In the genomic region with DNA sequence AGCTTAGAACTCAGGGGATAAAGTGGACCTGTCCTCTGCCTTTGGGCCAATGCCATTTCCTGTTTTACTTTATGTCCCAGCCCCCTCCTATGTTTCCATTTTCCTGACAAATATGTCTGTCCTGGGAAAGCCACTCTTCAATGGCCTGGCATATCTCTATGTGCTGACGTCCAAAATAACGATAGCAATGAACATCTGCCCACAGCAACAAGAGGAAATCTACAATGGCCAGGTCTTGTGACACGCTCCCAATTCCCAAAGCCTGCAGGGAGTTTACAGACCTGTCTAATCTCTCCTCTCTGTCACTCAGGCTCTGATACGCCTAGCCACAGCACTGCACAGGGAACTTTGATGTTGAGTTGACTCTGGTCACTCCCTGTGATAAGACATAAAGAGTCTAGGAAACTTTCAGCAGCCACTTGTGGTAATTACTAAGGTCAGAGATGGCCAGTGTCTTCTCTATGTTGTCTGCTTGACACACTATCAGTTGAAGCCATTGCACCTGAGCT, we compare ENCODE assay signal across 18 mouse cellular contexts.
A peak's percentile ranks its signal among the peaks of the same experiment; 100 is the strongest.
DNase-seq lines count a peak whose midpoint lies in the region; ATAC-seq and TF ChIP-seq lines count a peak whose summit lies in the region.
"Had no signal": no experiment of that assay in that cellular context is flagged by ENCODE, and none has a peak within 500 bp of the region (broad histone marks: within the 10 kb centered on the region; RNA-seq: fewer than 3 reads in every experiment).

No protein-coding gene starts in this region.

- WGBS in heart, adult 2 months, result 20% methylated on average over 4 of the region's 4 CpGs
- WGBS in kidney, adult 2 months, result 75% methylated on average over 4 of the region's 4 CpGs
- 84% methylated on average over 4 of the region's 4 CpGs for WGBS in midbrain, embryonic 16.5 days

- no peaks in the 10 kb centered on the region for H3K79me2 ChIP-seq in heart, adult 2 months (replicated peaks; ENCODE audit: control insufficient read depth, insufficient read depth, low read length)

- intact Hi-C loops in heart, adult 2 months (cut with DNase I), result loop anchor here (5.0 kb wide), 1 partner anchor 168 kb away; no protein-coding TSS in a partner anchor

- H3K9me3 ChIP-seq in midbrain, embryonic 16.5 days (replicated peaks; ENCODE audit: control insufficient read depth, low read length, poor library complexity, severe bottlenecking), result no peaks in the 10 kb centered on the region
- H3K9me3 ChIP-seq: forebrain, embryonic 12.5 days; limb, embryonic 13.5 days had no signal

- no peak overlapping the region for H3K4me3 ChIP-seq in heart, adult 2 months
- no peak overlapping the region for H3K4me3 ChIP-seq in kidney, adult 2 months (ENCODE audit: insufficient read depth, low read depth, low read length)
- no peak overlapping the region for H3K4me3 ChIP-seq in midbrain, embryonic 16.5 days (ENCODE audit: low read depth, low read length)
- H3K4me3 ChIP-seq: forebrain, embryonic 12.5 days; layer of hippocampus, adult 2 months; limb, embryonic 13.5 days had no signal

- no peak for ATAC-seq in midbrain, embryonic 16.5 days
- ATAC-seq: hindbrain, embryonic 16.5 days; intestine, postnatal 0 days had no signal

- H3K27me3 ChIP-seq in heart, adult 2 months (ENCODE audit: control insufficient read depth, insufficient read depth, low read length), result no peaks in the 10 kb centered on the region
- H3K27me3 ChIP-seq in kidney, adult 2 months (replicated peaks; ENCODE audit: control insufficient read depth, insufficient read depth, low read length), result no peaks in the 10 kb centered on the region
- no peaks in the 10 kb centered on the region for H3K27me3 ChIP-seq in midbrain, embryonic 16.5 days (ENCODE audit: control insufficient read depth, insufficient read depth, low read depth, low read length)
- H3K27me3 ChIP-seq: forebrain, embryonic 12.5 days; limb, embryonic 13.5 days had no signal

- 0 out of 2 replicates have a peak, but pooled peaks have one; percentile 24 for TF ChIP-seq EP300 in heart, adult 2 months (IDR thresholded peaks at IDR 0.05; ENCODE audit: insufficient read depth, low read depth, low read length)

- TF ChIP-seq POLR2A in heart, adult 2 months (IDR thresholded peaks at IDR 0.05; ENCODE audit: insufficient read depth, low read depth, low read length), result no peak
- TF ChIP-seq POLR2A in kidney, adult 2 months (IDR thresholded peaks at IDR 0.05; ENCODE audit: low read depth, low read length), result no peak

- no peak for DNase-seq in heart, adult 2 months
- DNase-seq in heart, adult 9 months (ENCODE audit: low spot score in 2 of 2), result no peak
- no peak for DNase-seq in kidney, adult 2 months
- DNase-seq in kidney, postnatal 25 days, result no peak
- DNase-seq in thymus, postnatal 4 days, result peak; percentile 12
- DNase-seq in thymus, postnatal 36 days, result no peak
- DNase-seq: cerebellum, adult 9-10 months; layer of hippocampus, postnatal 36 days; right cerebral cortex, postnatal 4 days; thymus, postnatal 25 days had no signal

- H3K36me3 ChIP-seq in heart, adult 2 months (ENCODE audit: control insufficient read depth, insufficient read depth, low read length), result peaks cover 9% of the 10 kb centered on the region
- H3K36me3 ChIP-seq in kidney, adult 2 months (ENCODE audit: control insufficient read depth, insufficient read depth, low read length), result no peaks in the 10 kb centered on the region
- H3K36me3 ChIP-seq in midbrain, embryonic 16.5 days (ENCODE audit: control insufficient read depth, insufficient read depth, low read length), result no peaks in the 10 kb centered on the region
- H3K36me3 ChIP-seq: forebrain, embryonic 12.5 days had no signal

- H3K4me1 ChIP-seq in heart, adult 2 months (ENCODE audit: control insufficient read depth, insufficient read depth, low read length), result peaks cover 6% of the 10 kb centered on the region
- no peaks in the 10 kb centered on the region; the same call in 1 of the 2 replicates for H3K4me1 ChIP-seq in kidney, adult 2 months (ENCODE audit: control insufficient read depth, insufficient read depth, low read length)
- H3K4me1 ChIP-seq in midbrain, embryonic 16.5 days (ENCODE audit: control insufficient read depth, insufficient read depth, low read length), result no peaks in the 10 kb centered on the region

- H3K9ac ChIP-seq in heart, adult 2 months (ENCODE audit: low read depth, low read length), result no peak overlapping the region
- H3K9ac ChIP-seq in midbrain, embryonic 16.5 days (ENCODE audit: low read depth, low read length), result no peak overlapping the region
- H3K9ac ChIP-seq: forebrain, embryonic 12.5 days; limb, embryonic 13.5 days had no signal

- H3K4me2 ChIP-seq in midbrain, embryonic 16.5 days (ENCODE audit: low read length), result no peak overlapping the region
- H3K4me2 ChIP-seq: forebrain, embryonic 12.5 days; limb, embryonic 13.5 days; midbrain, embryonic 11.5 days had no signal

- no peak for TF ChIP-seq CTCF in heart, adult 2 months (IDR thresholded peaks at IDR 0.05)
- no peak for TF ChIP-seq CTCF in kidney, adult 2 months (conservative IDR thresholded peaks at IDR 0.05; ENCODE audit: insufficient read depth, insufficient read length, low read depth, low read length)

- peak overlapping the region; percentile 61 for H3K27ac ChIP-seq in heart, adult 2 months
- peak overlapping the region; percentile 16; the same call in 1 of the 2 replicates for H3K27ac ChIP-seq in kidney, adult 2 months (ENCODE audit: insufficient read depth, low read depth, low read length)
- no peak overlapping the region for H3K27ac ChIP-seq in midbrain, embryonic 16.5 days (ENCODE audit: low read length)
- H3K27ac ChIP-seq: forebrain, embryonic 12.5 days; kidney, postnatal 0 days; layer of hippocampus, adult 2 months; limb, embryonic 13.5 days had no signal
